Mouse (Mus musculus): ENCODE results near the gene Ugt2b36. TPM values are rescaled to one million over a fixed set of nuclear protein-coding genes. Genes with fewer than 3 reads are reported as not detected.
A peak's percentile ranks its signal among the peaks of the same experiment; 100 is the strongest.
"Not testable (repeated sequence)": the region's sequence is repeated elsewhere in the genome, so short reads cannot be mapped to it uniquely, and the experiment has no call there.

Gene Ugt2b36
- 17.1 and 22.0 TPM in 2 replicates for polyA plus RNA-seq (2015; fragmentation: Nextera tagmentation; extraction: Ambion mirVana)

DNA sequence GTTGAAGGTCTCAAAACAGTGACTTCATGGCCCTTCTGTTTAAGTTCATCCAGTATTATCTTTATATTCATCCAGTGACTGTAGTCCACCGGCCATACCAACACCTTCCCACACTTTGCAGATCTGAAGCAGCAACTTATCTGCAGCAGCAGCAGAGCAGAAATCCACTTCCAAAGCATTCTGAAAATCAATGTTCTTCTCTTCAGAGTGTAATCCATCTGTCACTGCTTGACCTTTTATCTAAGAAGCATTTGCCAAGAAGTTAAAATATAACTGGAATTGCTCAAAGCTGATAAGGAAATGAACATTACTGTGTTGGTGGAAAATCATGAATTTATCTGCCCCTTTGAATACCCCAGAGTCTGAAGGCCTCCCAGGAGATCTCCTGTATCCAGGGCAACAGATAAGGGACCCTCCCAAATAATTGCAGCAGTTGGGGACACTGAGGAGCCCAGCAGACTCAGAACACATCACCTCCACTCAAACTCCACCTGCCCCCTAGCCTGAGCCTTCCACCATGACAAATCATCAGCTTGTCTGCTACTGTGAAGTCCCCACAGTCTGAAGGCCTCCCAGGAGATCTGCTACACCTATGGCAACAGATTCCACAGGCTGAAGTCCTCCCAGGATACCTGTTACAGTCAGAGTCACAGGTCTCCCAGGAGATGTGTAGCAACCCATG is at the start of gene Ugt2b36:
Gene Ugt2b36 (minus strand): TSS at position 210 of the 682 bp plus-strand sequence.
- H3K27me3 ChIP-seq (replicated peaks; ENCODE audit: control insufficient read depth, insufficient read depth, low read length) = no peaks in the 10 kb centered on the region
- H3K9ac ChIP-seq (ENCODE audit: low read depth, low read length) = no peak within 1 kb of the TSS
- H3K4me2 ChIP-seq (replicated peaks; ENCODE audit: low read depth) = peak within 1 kb of the TSS; percentile 22; the same call in 1 of the 2 replicates
- 47% methylated on average over 1 of the region's 1 CpGs for WGBS
- no peaks in the 10 kb centered on the region for H3K9me3 ChIP-seq (ENCODE audit: control insufficient read depth)
- H3K4me1 ChIP-seq (replicated peaks; ENCODE audit: control insufficient read depth, insufficient read depth, low read length) = no peaks in the 10 kb centered on the region
- H3K4me3 ChIP-seq (ENCODE audit: low read depth, low read length) = no peak within 1 kb of the TSS
- H3K36me3 ChIP-seq (ENCODE audit: control insufficient read depth, insufficient read depth) = no peaks in the 10 kb centered on the region
- peak within 1 kb of the TSS; percentile 15; the same call in 1 of the 2 replicates for H3K27ac ChIP-seq (ENCODE audit: low read depth, low read length)
- peak; percentile 94 for ATAC-seq
- TF ChIP-seq CTCF (IDR thresholded peaks at IDR 0.05; ENCODE audit: low read depth) = no peak

DNA sequence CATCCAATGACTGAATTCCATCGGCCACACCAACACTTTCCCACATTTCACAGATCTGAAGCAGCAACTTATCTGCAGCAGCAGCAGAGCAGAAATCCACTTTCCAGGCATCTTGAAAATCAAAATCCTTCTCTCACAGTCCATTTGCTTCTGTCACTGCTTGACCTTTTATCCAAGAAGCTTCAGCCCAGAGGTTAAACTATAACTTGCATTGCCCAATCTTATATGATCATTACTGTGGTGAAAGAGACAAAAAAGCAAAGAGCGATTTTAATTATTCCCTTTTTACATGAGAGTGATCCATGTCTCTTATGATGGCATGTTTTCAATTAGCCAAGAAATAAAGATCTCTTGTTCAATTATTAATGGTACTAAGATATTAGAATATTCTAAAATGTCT is 47.8 kb upstream of the Ugt2b36 start, which contains the start of gene Ugt2b5:
Gene Ugt2b5 (minus strand): TSS at position 123 of the 400 bp plus-strand sequence.
- WGBS = 53% methylated on average over 2 of the region's 2 CpGs
- H3K4me1 ChIP-seq (replicated peaks; ENCODE audit: control insufficient read depth, insufficient read depth, low read length); H3K36me3 ChIP-seq (ENCODE audit: control insufficient read depth, insufficient read depth); H3K9me3 ChIP-seq (ENCODE audit: control insufficient read depth); H3K27me3 ChIP-seq (replicated peaks; ENCODE audit: control insufficient read depth, insufficient read depth, low read length); H3K9ac ChIP-seq (ENCODE audit: low read depth, low read length); H3K27ac ChIP-seq (ENCODE audit: low read depth, low read length); H3K4me3 ChIP-seq (ENCODE audit: low read depth, low read length): not testable (repeated sequence)
- ATAC-seq = 0 out of 2 replicates have a peak, but pooled peaks have one; percentile 36
- H3K4me2 ChIP-seq (replicated peaks; ENCODE audit: low read depth) = peak within 1 kb of the TSS; percentile 53

DNA sequence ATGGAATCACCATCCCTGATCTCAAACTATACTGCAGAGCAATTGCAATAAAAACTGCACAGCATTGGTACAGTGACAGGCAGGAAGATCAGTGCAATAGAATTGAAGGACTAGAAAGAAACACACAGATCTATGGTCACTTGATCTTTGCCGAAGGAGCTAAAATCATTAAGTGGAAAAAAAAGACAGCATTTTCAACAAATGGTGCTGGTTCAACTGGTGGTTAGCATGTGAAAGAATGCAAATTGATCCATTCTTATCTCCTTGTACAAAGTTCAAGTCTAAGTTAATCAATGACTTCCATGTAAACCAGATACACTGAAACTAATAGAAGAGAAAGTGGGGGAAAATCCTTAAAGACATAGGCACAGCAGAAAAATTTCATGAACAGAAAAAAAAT is 11.3 kb upstream of the Ugt2b36 start:
- H3K4me1 ChIP-seq (replicated peaks; ENCODE audit: control insufficient read depth, insufficient read depth, low read length); H3K9me3 ChIP-seq (ENCODE audit: control insufficient read depth); H3K27ac ChIP-seq (ENCODE audit: low read depth, low read length); H3K9ac ChIP-seq (ENCODE audit: low read depth, low read length); H3K4me2 ChIP-seq (replicated peaks; ENCODE audit: low read depth); H3K36me3 ChIP-seq (ENCODE audit: control insufficient read depth, insufficient read depth); H3K27me3 ChIP-seq (replicated peaks; ENCODE audit: control insufficient read depth, insufficient read depth, low read length); H3K4me3 ChIP-seq (ENCODE audit: low read depth, low read length): not testable (repeated sequence)
- peak; percentile 90 for ATAC-seq
- WGBS = 38% methylated on average over 1 of the region's 1 CpGs

GRCm38 (mm10) chr5:87091111-87091510 is 1.2 kb downstream of the Ugt2b36 start:
- H3K9ac ChIP-seq (ENCODE audit: low read depth, low read length) = no peak overlapping the region
- no peak overlapping the region for H3K4me2 ChIP-seq (replicated peaks; ENCODE audit: low read depth)
- no peak for ATAC-seq
- H3K4me3 ChIP-seq (ENCODE audit: low read depth, low read length) = no peak overlapping the region
- H3K4me1 ChIP-seq (replicated peaks; ENCODE audit: control insufficient read depth, insufficient read depth, low read length) = no peaks in the 10 kb centered on the region
- no peaks in the 10 kb centered on the region for H3K36me3 ChIP-seq (ENCODE audit: control insufficient read depth, insufficient read depth)
- TF ChIP-seq CTCF (IDR thresholded peaks at IDR 0.05; ENCODE audit: low read depth) = no peak
- H3K27ac ChIP-seq (ENCODE audit: low read depth, low read length) = no peak overlapping the region
- no peaks in the 10 kb centered on the region for H3K9me3 ChIP-seq (ENCODE audit: control insufficient read depth)
- H3K27me3 ChIP-seq (replicated peaks; ENCODE audit: control insufficient read depth, insufficient read depth, low read length) = no peaks in the 10 kb centered on the region

DNA sequence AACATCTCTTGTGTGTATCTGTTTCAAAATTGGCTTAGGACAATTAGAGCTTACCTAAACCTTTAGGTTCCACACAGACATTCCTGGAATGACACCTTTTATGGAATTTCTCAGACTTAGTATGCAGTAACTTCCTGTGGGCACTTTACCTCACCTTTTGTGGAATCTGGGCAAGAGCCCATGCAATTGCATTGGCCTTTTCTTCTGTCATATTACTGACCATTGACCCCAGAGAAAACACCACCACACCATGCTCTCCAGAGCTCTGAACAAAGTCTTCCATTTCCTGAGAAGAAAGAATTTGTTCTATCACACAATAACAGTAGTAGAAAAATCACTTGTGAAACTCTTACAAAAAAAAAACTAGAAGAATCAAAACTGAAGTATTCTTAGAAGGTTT is 3.1 kb downstream of the Ugt2b36 start:
- no peak for ATAC-seq
- Histone ChIP-seq H3K4me3 (ENCODE audit: low read depth, low read length) (no peak overlapping the region), H3K9me3 (ENCODE audit: control insufficient read depth) (no peaks in the 10 kb centered on the region), H3K9ac (ENCODE audit: low read depth, low read length) (no peak overlapping the region), H3K27me3 (replicated peaks; ENCODE audit: control insufficient read depth, insufficient read depth, low read length) (no peaks in the 10 kb centered on the region), H3K36me3 (ENCODE audit: control insufficient read depth, insufficient read depth) (no peaks in the 10 kb centered on the region), H3K27ac (ENCODE audit: low read depth, low read length) (no peak overlapping the region), H3K4me1 (replicated peaks; ENCODE audit: control insufficient read depth, insufficient read depth, low read length) (no peaks in the 10 kb centered on the region), H3K4me2 (replicated peaks; ENCODE audit: low read depth) (no peak overlapping the region)
- TF ChIP-seq CTCF (IDR thresholded peaks at IDR 0.05; ENCODE audit: low read depth) = no peak

DNA sequence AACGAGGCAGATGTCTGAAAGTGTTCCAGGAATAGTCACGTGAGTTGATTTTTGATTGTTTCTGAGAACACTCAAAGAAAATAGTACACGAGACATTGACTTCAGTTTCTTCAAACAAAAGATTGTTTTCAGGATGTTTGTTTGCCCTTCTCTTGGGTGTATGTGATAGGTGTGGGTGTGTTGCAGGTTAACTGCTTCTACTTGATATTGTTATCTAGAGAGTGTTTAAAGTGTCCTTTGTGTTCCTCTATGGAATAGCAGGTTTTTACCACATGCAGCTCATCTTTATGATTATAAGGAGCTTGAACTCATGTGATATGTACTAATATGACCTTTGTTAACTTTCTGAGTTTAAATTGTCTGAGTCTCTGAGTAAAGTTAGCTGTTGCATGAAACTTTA is 6.1 kb downstream of the Ugt2b36 start:
- 34% methylated on average over 3 of the region's 3 CpGs for WGBS
- no peaks in the 10 kb centered on the region for H3K27me3 ChIP-seq (replicated peaks; ENCODE audit: control insufficient read depth, insufficient read depth, low read length)
- H3K4me1 ChIP-seq (replicated peaks; ENCODE audit: control insufficient read depth, insufficient read depth, low read length) = no peaks in the 10 kb centered on the region
- no peak overlapping the region for H3K9ac ChIP-seq (ENCODE audit: low read depth, low read length)
- no peaks in the 10 kb centered on the region for H3K9me3 ChIP-seq (ENCODE audit: control insufficient read depth)
- no peak overlapping the region for H3K4me3 ChIP-seq (ENCODE audit: low read depth, low read length)
- no peaks in the 10 kb centered on the region for H3K36me3 ChIP-seq (ENCODE audit: control insufficient read depth, insufficient read depth)
- no peak overlapping the region for H3K4me2 ChIP-seq (replicated peaks; ENCODE audit: low read depth)
- ATAC-seq = no peak
- no peak for TF ChIP-seq CTCF (IDR thresholded peaks at IDR 0.05; ENCODE audit: low read depth)
- no peak overlapping the region for H3K27ac ChIP-seq (ENCODE audit: low read depth, low read length)
